Mouse (Mus musculus): ENCODE measurements around the gene Tshz2. TPM values are rescaled to one million over a fixed set of nuclear protein-coding genes. Genes with fewer than 3 reads are reported as not detected.

The Tshz2 gene
- total RNA-seq, 2 experiments from 2014 or later, result 10.3 to 14.8 TPM

DNA sequence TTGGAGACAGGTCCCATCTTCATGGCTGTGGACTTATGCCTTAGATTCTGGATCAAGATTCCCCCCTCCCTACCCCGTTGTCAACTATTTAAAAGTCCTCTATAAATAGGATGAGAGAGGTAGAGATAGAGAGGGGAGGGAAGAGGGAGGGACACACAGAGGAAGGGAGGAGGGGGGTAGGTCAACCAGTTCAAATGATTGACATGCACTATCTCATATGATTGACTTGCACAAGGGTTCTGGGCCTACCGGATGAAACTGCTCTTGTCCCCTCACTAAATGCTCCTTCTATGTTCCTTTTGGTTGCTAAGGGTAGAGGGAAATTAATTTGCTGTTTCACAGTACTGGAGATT is 150.8 kb downstream of the Tshz2 start:
- Histone ChIP-seq H3K4me3 (no peak overlapping the region), H3K27ac (no peak overlapping the region)
- DNase-seq, result no peak
- TF ChIP-seq CTCF (IDR thresholded peaks at IDR 0.05), result no peak
- intact Hi-C loops (cut with DNase I), result no loop called here

GRCm38 (mm10) chr2:169787381-169787780 is 154.6 kb downstream of the Tshz2 start:
- peak; percentile 52 for DNase-seq
- intact Hi-C loops (cut with DNase I), result no loop called here
- peak overlapping the region; percentile 6 for H3K27ac ChIP-seq
- no peak for TF ChIP-seq CTCF (IDR thresholded peaks at IDR 0.05)
- no peak overlapping the region for H3K4me3 ChIP-seq

GRCm38 (mm10) chr2:169787906-169788305 is 155.1 kb downstream of the Tshz2 start:
- no peak for DNase-seq
- Histone ChIP-seq H3K4me3 (no peak overlapping the region), H3K27ac (peak overlapping the region; percentile 6; the same call in 1 of the 2 replicates)
- intact Hi-C loops (cut with DNase I), result no loop called here
- no peak for TF ChIP-seq CTCF (IDR thresholded peaks at IDR 0.05)

- TF ChIP-seq CTCF (IDR thresholded peaks at IDR 0.05), result no peak
- intact Hi-C loops (cut with DNase I), result no loop called here
- H3K4me3 ChIP-seq, result peak overlapping the region; percentile 64
- H3K27ac ChIP-seq, result peak overlapping the region; percentile 68
- DNase-seq, result peak; percentile 65
These were observed 157.8 kb downstream of the Tshz2 start for GRCm38 (mm10) chr2:169790439-169791131.

GRCm38 (mm10) chr2:169792706-169793105 is 159.9 kb downstream of the Tshz2 start:
- TF ChIP-seq CTCF (IDR thresholded peaks at IDR 0.05), result no peak
- no peak for DNase-seq
- intact Hi-C loops (cut with DNase I), result no loop called here
- Histone ChIP-seq H3K27ac (no peak overlapping the region), H3K4me3 (no peak overlapping the region)

DNA sequence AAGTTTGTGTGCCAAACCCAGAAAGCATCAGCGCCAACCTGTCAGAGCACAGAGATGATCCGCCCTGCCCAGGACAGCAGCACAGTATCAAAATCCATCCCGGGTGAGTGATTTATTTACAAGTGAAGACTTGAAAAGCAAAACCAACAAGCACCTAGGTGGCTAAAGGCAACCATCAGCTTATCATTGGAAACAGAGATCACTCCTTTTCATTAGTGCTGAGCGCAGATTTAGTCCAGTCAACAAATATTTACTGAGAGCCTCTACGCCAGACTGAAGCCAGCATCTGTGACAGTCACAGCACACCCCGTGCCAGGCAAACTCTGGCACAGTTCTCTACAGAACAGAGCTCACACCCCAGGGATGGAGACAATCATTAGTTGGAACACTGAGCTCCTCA is 169.4 kb downstream of the Tshz2 start:
- H3K4me3 ChIP-seq, result no peak overlapping the region
- DNase-seq, result no peak
- no peak overlapping the region for H3K27ac ChIP-seq
- intact Hi-C loops (cut with DNase I), result no loop called here
- TF ChIP-seq CTCF (IDR thresholded peaks at IDR 0.05), result no peak

- Histone ChIP-seq H3K27ac (peak overlapping the region; percentile 51; the same call in 1 of the 2 replicates), H3K4me3 (no peak overlapping the region)
- DNase-seq, result peak; percentile 55
- intact Hi-C loops (cut with DNase I), result no loop called here
- TF ChIP-seq CTCF (IDR thresholded peaks at IDR 0.05), result no peak; the same call in 1 of the 2 replicates
These were observed 171.6 kb downstream of the Tshz2 start for GRCm38 (mm10) chr2:169804380-169804779.

DNA sequence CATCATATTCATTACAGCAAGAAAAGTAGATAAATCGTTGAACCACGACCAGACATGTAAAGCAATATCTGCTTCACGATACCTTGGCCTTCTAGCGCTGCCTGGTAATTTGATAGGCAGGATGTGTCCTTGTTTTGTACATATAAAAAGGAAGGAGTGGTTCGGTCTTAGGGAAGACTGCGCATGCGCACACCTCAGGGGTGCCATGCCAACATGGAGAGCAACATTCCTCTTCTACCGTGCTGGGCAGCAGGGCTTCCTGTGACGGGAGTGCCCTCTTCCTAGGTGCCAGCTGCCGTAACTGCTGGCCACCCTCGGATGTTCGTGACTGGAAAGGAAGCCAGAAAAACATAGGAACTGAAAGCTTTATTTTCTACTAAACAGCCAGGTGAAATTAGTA is 172.7 kb downstream of the Tshz2 start:
- Histone ChIP-seq H3K27ac (no peak overlapping the region), H3K4me3 (no peak overlapping the region)
- no peak for DNase-seq
- TF ChIP-seq CTCF (IDR thresholded peaks at IDR 0.05), result no peak
- intact Hi-C loops (cut with DNase I), result no loop called here

DNA sequence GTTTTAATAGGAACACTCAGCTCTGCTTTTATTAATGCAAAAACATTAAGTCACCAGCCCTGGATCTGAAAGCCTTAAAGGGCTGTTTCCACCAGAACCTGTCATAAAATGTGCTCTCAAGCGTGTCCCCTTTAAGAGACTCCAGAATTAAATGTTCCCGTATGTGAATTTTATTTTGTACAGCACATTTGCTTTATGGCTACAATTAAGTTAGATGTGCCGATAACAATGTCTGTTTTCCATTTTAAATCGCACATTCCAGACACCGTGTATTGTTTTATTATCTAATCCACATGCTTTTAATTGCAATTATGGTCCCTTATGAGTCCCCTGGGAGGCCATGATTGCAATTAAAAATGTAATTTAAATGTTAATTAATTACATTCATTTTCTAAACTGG is 178.8 kb downstream of the Tshz2 start:
- intact Hi-C loops (cut with DNase I), result no loop called here
- Histone ChIP-seq H3K4me3 (no peak overlapping the region), H3K27ac (no peak overlapping the region)
- DNase-seq, result no peak
- no peak for TF ChIP-seq CTCF (IDR thresholded peaks at IDR 0.05)

GRCm38 (mm10) chr2:169812055-169812454 is 179.2 kb downstream of the Tshz2 start:
- intact Hi-C loops (cut with DNase I), result no loop called here
- no peak for TF ChIP-seq CTCF (IDR thresholded peaks at IDR 0.05)
- no peak overlapping the region for H3K27ac ChIP-seq
- H3K4me3 ChIP-seq, result no peak overlapping the region
- DNase-seq, result no peak

DNA sequence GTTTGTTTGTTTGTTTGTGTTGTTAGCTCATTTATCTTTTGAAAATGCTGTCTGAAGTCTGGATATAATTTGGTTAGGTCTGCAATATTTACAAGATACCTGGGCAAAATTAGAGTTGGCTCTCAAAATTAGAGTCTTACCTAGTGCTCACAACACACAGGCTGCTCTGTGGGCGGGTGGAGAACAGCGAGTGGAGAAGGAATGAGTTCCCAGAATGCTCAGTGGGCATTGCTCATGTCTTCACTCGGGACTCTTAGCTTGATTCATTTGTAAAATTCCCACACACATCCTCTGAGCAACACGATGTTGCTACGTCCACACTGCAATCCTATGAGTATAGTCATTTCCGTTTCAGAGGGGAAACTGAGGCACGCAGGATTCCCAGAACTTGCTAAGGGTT is 180.1 kb downstream of the Tshz2 start:
- Histone ChIP-seq H3K4me3 (no peak overlapping the region), H3K27ac (no peak overlapping the region)
- no peak for TF ChIP-seq CTCF (IDR thresholded peaks at IDR 0.05)
- no peak for DNase-seq
- intact Hi-C loops (cut with DNase I), result no loop called here

DNA sequence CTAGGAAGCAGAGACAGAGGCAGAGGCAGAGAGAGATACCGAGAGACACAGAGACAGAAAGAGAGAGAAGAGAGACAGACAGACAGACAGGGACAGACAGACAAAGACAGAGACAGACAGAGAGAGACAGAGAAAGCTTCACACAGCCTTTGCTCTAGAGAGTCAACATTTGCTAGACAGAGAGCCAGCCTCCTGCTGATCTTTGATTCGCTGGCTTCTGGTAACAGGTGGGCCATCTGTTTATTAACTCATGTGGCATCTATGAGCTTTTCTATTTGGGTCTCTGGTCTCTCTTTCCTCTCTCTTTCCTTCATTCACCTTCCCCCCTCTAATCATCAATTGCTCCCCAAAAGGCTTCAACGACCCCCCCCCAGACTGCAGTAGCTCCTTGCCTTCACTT is 181.5 kb downstream of the Tshz2 start:
- DNase-seq, result no peak
- no peak for TF ChIP-seq CTCF (IDR thresholded peaks at IDR 0.05)
- Histone ChIP-seq H3K27ac (no peak overlapping the region; the same call in 1 of the 2 replicates), H3K4me3 (no peak overlapping the region)
- intact Hi-C loops (cut with DNase I), result no loop called here

DNA sequence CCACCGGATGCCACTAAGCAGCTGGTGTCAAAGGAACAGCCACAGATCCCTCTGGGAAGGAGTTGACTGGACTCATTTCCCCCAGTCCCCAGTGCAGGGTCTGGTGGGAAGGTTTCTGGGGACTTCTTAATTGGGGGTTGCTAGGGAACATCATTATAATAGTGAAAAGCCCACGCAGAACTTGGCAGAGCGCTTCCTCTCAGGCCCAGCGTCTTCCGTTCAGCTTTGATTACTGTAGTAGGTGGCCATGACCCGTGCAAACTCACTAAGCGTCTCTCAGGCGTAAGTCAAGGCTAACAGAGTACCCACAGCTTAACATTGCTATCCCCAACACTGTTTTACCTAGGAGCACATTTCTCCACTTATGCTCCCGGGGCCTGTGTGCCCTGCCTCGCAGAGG is 181.9 kb downstream of the Tshz2 start:
- intact Hi-C loops (cut with DNase I), result no loop called here
- no peak for DNase-seq
- Histone ChIP-seq H3K27ac (peak overlapping the region; percentile 46; the same call in 1 of the 2 replicates), H3K4me3 (no peak overlapping the region)
- no peak for TF ChIP-seq CTCF (IDR thresholded peaks at IDR 0.05)

GRCm38 (mm10) chr2:169821021-169821441 is 188.2 kb downstream of the Tshz2 start:
- peak; percentile 42 for DNase-seq
- intact Hi-C loops (cut with DNase I), result no loop called here

More at GRCm38 (mm10) chr2:169821021-169821441, 188.2 kb downstream of the Tshz2 start:
- no peak for TF ChIP-seq CTCF (IDR thresholded peaks at IDR 0.05)
- Histone ChIP-seq H3K4me3 (no peak overlapping the region), H3K27ac (peak overlapping the region; percentile 70)
